14 mouse cellular contexts compared by ENCODE assay signal in the genomic region with DNA sequence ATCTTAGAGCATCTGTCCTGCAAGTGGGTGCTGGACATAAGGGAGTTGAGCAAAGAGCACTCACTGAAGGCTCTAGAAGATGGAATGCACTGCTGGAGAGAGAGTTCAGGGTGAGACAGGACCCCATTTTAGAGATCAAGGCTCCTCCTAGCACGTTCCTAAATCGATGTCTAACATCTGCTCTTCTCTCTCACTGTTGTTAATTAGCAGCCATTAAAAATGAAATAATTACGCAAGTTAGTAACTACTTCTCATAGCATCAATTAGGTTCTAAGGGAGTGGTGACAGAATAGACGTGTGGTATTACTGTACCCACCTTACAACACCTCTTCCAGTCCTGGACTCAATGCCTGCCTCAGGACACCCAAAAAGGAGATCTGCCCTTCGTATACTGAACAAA.
DNase-seq lines count a peak whose midpoint lies in the region; ATAC-seq lines count a peak whose summit lies in the region.
"Had no signal": no experiment of that assay in that cellular context is flagged by ENCODE, and none has a peak within 500 bp of the region (broad histone marks: within the 10 kb centered on the region; RNA-seq: fewer than 3 reads in every experiment).

No protein-coding gene starts in this region.

- H3K4me3 ChIP-seq in neural tube, embryonic 12.5 days = no peak overlapping the region
- no peak overlapping the region for H3K4me3 ChIP-seq in midbrain, embryonic 12.5 days
- no peak overlapping the region for H3K4me3 ChIP-seq in intestine, embryonic 16.5 days (ENCODE audit: low read length)
- H3K4me3 ChIP-seq: intestine, embryonic 15.5 days; lung, embryonic 15.5 days had no signal

- peak; percentile 51 for DNase-seq in heart, adult 11 months
- no peak for DNase-seq in heart, postnatal 14 days
- DNase-seq in neural tube, embryonic 10.5 days (ENCODE audit: extremely low spot score, low spot score) = no peak
- DNase-seq in right cerebral cortex, postnatal 14 days = no peak
- no peak for DNase-seq in lung, postnatal 14 days
- DNase-seq: adrenal gland, postnatal 25 days; cerebellum, adult 9-10 months; gastrocnemius, postnatal 25 days had no signal

- WGBS in neural tube, embryonic 12.5 days = 82% methylated on average over 5 of the region's 5 CpGs
- 78% methylated on average over 5 of the region's 5 CpGs for WGBS in midbrain, embryonic 12.5 days
- 83% methylated on average over 5 of the region's 5 CpGs for whole genome bisulfite sequencing in intestine, embryonic 16.5 days

- intact Hi-C loops in heart, postnatal 14 days (cut with DNase I) = no loop called here

- no peaks in the 10 kb centered on the region for H3K9me3 ChIP-seq in neural tube, embryonic 12.5 days
- no peaks in the 10 kb centered on the region for H3K9me3 ChIP-seq in midbrain, embryonic 12.5 days
- no peaks in the 10 kb centered on the region for H3K9me3 ChIP-seq in intestine, embryonic 16.5 days (ENCODE audit: control insufficient read depth, low read length)
- H3K9me3 ChIP-seq: intestine, embryonic 15.5 days; lung, embryonic 15.5 days had no signal

- no peak for ATAC-seq in neural tube, embryonic 12.5 days (ENCODE audit: low FRiP score, low read depth)
- no peak for ATAC-seq in midbrain, embryonic 12.5 days (ENCODE audit: low FRiP score, low read depth)
- ATAC-seq in intestine, embryonic 16.5 days = no peak
- ATAC-seq: intestine, embryonic 15.5 days had no signal

- 0 out of 2 replicates have a peak overlapping the region, but pooled peaks have one; percentile 32 for H3K27ac ChIP-seq in neural tube, embryonic 12.5 days
- peak overlapping the region; percentile 12 for H3K27ac ChIP-seq in midbrain, embryonic 12.5 days (replicated peaks)
- H3K27ac ChIP-seq in intestine, embryonic 16.5 days (ENCODE audit: low read length) = no peak overlapping the region
- H3K27ac ChIP-seq: intestine, embryonic 15.5 days; lung, embryonic 15.5 days had no signal

- no peaks in the 10 kb centered on the region for H3K36me3 ChIP-seq in neural tube, embryonic 12.5 days
- H3K36me3 ChIP-seq in midbrain, embryonic 12.5 days = no peaks in the 10 kb centered on the region
- H3K36me3 ChIP-seq in intestine, embryonic 16.5 days (ENCODE audit: control insufficient read depth, insufficient read depth, low read length) = no peaks in the 10 kb centered on the region
- H3K36me3 ChIP-seq: intestine, embryonic 15.5 days; lung, embryonic 15.5 days had no signal

- H3K4me1 ChIP-seq in neural tube, embryonic 12.5 days = peaks cover 39% of the 10 kb centered on the region
- H3K4me1 ChIP-seq in midbrain, embryonic 12.5 days = peaks cover 44% of the 10 kb centered on the region
- H3K4me1 ChIP-seq in intestine, embryonic 16.5 days (ENCODE audit: control insufficient read depth, insufficient read depth, low read length) = 0 out of 2 replicates have a peak, but pooled peaks cover 6% of the 10 kb centered on the region
- H3K4me1 ChIP-seq: lung, embryonic 15.5 days had no signal

- no peak overlapping the region for H3K9ac ChIP-seq in neural tube, embryonic 12.5 days
- no peak overlapping the region for H3K9ac ChIP-seq in midbrain, embryonic 12.5 days (replicated peaks)
- H3K9ac ChIP-seq in intestine, embryonic 16.5 days (ENCODE audit: low read depth, low read length) = no peak overlapping the region
- H3K9ac ChIP-seq: intestine, embryonic 15.5 days; lung, embryonic 15.5 days had no signal

- H3K27me3 ChIP-seq in neural tube, embryonic 12.5 days (replicated peaks) = no peaks in the 10 kb centered on the region
- no peaks in the 10 kb centered on the region for H3K27me3 ChIP-seq in midbrain, embryonic 12.5 days
- H3K27me3 ChIP-seq in intestine, embryonic 16.5 days (replicated peaks; ENCODE audit: control insufficient read depth, insufficient read depth, low read length) = no peaks in the 10 kb centered on the region
- H3K27me3 ChIP-seq: intestine, embryonic 15.5 days; lung, embryonic 15.5 days had no signal

- no peak overlapping the region for H3K4me2 ChIP-seq in neural tube, embryonic 12.5 days (replicated peaks)
- H3K4me2 ChIP-seq in midbrain, embryonic 12.5 days (replicated peaks) = no peak overlapping the region
- H3K4me2 ChIP-seq in intestine, embryonic 16.5 days (ENCODE audit: low read depth, low read length) = no peak overlapping the region
- H3K4me2 ChIP-seq: intestine, embryonic 15.5 days; liver, embryonic 11.5 days; lung, embryonic 15.5 days had no signal
